Mouse (Mus musculus): ENCODE data around the gene Gm28048. TPM values are rescaled to one million over a fixed set of nuclear protein-coding genes. Genes with fewer than 3 reads are reported as not detected.

The Gm28048 gene
- polyA plus RNA-seq, 1 experiment from 2014 or later: 9.8 TPM

DNA sequence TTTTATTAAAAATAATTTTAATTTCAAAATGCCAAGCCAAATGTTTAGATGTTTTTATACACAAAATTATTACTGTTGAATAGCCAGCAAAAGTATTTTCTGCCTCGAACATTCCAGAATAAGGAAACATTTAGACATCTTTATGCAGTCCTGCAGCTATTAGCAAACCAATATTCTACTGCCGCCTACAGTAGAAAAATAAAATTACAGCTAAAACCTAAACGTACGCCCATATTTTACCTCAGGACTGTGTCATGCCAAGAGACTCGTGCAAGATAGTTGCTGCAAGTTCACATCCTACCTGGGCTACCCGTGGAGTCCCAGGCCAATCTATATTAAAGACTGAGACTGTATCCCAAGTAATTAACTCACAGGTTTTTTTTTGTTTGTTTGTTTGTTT lies 12.4 kb downstream of the Gm28048 start:
- Histone ChIP-seq H3K27ac (no peak overlapping the region), H3K9me3 (peaks cover 3% of the 10 kb centered on the region; the same call in 1 of the 2 replicates), H3K4me3 (no peak overlapping the region), H3K4me1 (peaks cover 5% of the 10 kb centered on the region; the same call in 1 of the 2 replicates), H3K27me3 (no peaks in the 10 kb centered on the region), H3K4me2 (no peak overlapping the region), H3K9ac (no peak overlapping the region), H3K36me3 (peaks cover 44% of the 10 kb centered on the region)
- 55% methylated on average over 6 of the region's 6 CpGs for WGBS
- ATAC-seq (ENCODE audit: insufficient number of reproducible peaks, low FRiP score, low TSS enrichment, low read depth): no peak

DNA sequence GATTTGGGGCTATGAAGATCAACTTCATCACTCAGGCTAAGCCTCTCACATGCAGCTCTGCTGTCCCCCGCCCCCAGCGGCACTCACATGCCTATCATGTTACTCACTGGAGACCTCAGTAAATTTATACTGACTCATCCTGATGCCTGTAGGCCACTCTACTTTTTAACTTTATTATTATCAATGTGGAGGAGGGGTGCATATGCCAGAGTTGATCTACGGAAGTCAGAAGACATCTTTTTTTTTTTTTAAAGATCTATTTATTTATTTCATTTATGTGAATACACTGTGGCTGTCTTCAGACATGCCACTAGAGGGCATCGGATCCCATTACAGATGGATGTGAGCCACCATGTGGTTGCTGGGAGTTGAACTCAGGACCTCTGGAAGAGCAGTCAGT lies 16.4 kb downstream of the Gm28048 start:
- H3K27me3 ChIP-seq: no peaks in the 10 kb centered on the region
- H3K9me3 ChIP-seq: no peaks in the 10 kb centered on the region
- ATAC-seq (ENCODE audit: insufficient number of reproducible peaks, low FRiP score, low TSS enrichment, low read depth): no peak
- H3K4me1 ChIP-seq: no peaks in the 10 kb centered on the region
- peaks cover 19% of the 10 kb centered on the region; the same call in 1 of the 2 replicates for H3K36me3 ChIP-seq
- H3K27ac ChIP-seq: no peak overlapping the region
- no peak overlapping the region for H3K9ac ChIP-seq
- no peak overlapping the region for H3K4me3 ChIP-seq
- WGBS: 74% methylated on average over 4 of the region's 4 CpGs
- H3K4me2 ChIP-seq: no peak overlapping the region

DNA sequence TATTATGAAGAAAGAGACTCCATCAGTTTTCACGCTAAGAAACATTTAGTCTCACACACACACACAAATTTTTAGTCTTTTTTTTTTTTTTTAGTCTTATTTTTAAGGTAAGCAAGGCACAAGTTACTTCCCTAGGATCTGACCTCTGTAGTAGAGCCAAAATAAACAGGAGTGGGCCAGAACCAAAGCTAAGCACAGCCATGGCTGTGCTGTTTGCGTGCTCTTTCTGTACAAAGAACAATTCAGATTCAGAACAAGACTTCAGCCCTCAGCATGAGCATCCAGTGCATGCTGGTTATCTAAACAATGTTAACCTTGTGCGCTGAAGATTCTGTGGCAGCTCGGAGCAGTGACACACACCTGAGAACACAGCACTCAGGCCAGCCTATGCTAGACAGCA lies 17.5 kb downstream of the Gm28048 start:
- Histone ChIP-seq H3K36me3 (peaks cover 16% of the 10 kb centered on the region; the same call in 1 of the 2 replicates), H3K4me3 (no peak overlapping the region), H3K27me3 (no peaks in the 10 kb centered on the region), H3K9ac (no peak overlapping the region), H3K4me1 (no peaks in the 10 kb centered on the region), H3K4me2 (no peak overlapping the region), H3K9me3 (no peaks in the 10 kb centered on the region), H3K27ac (no peak overlapping the region)
- 78% methylated on average over 4 of the region's 4 CpGs for whole genome bisulfite sequencing
- ATAC-seq (ENCODE audit: insufficient number of reproducible peaks, low FRiP score, low TSS enrichment, low read depth): no peak

DNA sequence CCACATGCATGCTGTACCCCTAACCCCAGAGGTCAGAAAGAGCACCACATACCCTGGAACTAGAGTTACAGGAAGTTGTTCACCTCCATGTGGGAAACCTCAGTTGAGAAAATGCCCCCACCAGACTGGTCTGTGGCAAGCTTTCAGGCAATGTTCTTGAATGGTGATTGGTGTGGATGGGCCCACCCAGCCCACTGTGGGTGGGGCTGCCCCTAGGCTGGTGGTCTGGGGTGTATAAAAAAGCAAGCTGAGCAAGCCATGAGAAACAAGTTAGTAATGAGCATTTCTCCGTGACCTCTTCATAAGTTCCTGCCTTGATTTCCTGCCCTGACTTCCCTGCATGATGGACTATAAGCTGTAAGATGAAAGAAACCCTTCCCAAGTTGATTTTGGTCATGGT lies 19.8 kb downstream of the Gm28048 start:
- no peak for ATAC-seq (ENCODE audit: insufficient number of reproducible peaks, low FRiP score, low TSS enrichment, low read depth)
- no peaks in the 10 kb centered on the region for H3K27me3 ChIP-seq
- H3K36me3 ChIP-seq: peaks cover 13% of the 10 kb centered on the region; the same call in 1 of the 2 replicates
- no peak overlapping the region for H3K9ac ChIP-seq
- no peaks in the 10 kb centered on the region for H3K4me1 ChIP-seq
- no peaks in the 10 kb centered on the region for H3K9me3 ChIP-seq
- no peak overlapping the region for H3K4me2 ChIP-seq
- WGBS: 76% methylated on average over 1 of the region's 1 CpGs
- H3K27ac ChIP-seq: no peak overlapping the region
- H3K4me3 ChIP-seq: no peak overlapping the region

DNA sequence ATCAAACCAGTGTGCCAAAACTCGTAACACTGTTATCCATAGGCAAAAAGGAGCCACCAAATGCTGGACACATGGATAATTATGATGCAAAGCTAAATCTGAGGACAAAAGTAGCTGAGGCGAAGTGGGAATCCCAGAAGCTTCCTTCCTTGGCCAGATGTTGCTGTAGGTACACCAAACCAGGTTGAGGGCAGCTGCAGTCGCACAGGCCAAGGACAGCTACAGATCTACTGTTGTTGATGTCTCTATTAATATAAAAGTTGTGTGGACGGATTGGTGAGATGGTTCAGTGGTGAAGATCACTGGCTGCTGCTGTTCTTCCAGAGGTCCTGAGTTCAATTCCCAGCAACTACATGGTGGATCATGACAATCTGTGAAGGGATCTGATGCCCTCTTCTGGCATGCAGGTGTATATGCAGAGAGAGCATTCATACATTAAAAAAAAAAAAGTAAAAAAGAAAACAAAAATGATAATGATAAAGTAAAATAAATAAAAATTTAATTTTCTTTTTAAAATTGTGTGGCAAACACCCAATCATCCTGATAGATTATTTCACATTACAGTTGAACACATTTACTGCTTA lies 24.0 kb downstream of the Gm28048 start:
- Histone ChIP-seq H3K27me3 (no peaks in the 10 kb centered on the region), H3K27ac (no peak overlapping the region), H3K4me3 (no peak overlapping the region), H3K4me2 (no peak overlapping the region), H3K4me1 (no peaks in the 10 kb centered on the region), H3K36me3 (0 out of 2 replicates have a peak, but pooled peaks cover 7% of the 10 kb centered on the region), H3K9me3 (no peaks in the 10 kb centered on the region), H3K9ac (no peak overlapping the region)
- WGBS: 89% methylated on average over 4 of the region's 4 CpGs
- no peak for ATAC-seq (ENCODE audit: insufficient number of reproducible peaks, low FRiP score, low TSS enrichment, low read depth)

DNA sequence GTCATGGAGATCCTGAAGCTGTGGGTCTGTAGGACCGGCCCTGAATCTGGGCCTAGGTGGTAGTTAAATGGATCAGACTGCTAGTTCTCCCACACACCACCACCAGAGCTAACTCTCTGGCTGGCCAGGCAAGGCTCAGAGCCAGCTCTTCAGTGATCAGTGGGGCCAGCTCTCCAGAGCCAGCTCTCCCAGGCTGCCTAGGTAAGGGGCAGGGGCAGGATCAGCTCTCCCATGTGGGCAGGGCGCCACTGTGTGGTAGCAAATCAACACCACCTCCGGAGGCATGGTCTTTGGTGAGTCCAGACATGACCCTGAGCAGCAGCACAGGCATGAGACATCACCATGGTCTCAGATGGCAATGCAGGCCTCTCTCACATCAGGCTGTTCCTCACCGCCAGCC lies 25.1 kb downstream of the Gm28048 start:
- 76% methylated on average over 4 of the region's 4 CpGs for WGBS
- no peaks in the 10 kb centered on the region for H3K4me1 ChIP-seq
- no peak overlapping the region for H3K4me2 ChIP-seq
- H3K27ac ChIP-seq: no peak overlapping the region
- no peaks in the 10 kb centered on the region for H3K9me3 ChIP-seq
- H3K36me3 ChIP-seq: 0 out of 2 replicates have a peak, but pooled peaks cover 7% of the 10 kb centered on the region
- no peak overlapping the region for H3K4me3 ChIP-seq
- ATAC-seq (ENCODE audit: insufficient number of reproducible peaks, low FRiP score, low TSS enrichment, low read depth): no peak
- no peak overlapping the region for H3K9ac ChIP-seq
- H3K27me3 ChIP-seq: no peaks in the 10 kb centered on the region

DNA sequence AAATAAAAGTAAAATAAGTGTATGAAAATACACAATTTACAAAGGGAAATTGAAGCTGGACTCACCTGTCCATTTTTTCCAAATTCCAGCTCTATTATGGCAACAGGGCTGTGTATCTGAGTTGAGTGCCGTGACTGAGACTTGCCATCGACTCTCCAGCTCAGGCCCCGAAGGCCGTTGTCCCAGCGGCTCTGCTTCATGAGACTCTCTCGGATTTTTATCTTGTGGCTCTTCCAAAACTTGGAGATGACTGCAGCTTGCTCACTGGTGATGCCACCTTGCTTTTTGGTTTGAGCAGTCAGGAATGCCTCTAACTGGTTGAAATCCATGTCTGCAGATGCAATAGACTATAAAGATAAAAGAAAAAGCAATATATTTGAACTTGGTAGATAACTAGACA lies 25.5 kb downstream of the Gm28048 start:
- Histone ChIP-seq H3K27ac (no peak overlapping the region), H3K27me3 (no peaks in the 10 kb centered on the region), H3K4me3 (no peak overlapping the region), H3K9me3 (no peaks in the 10 kb centered on the region), H3K9ac (no peak overlapping the region), H3K4me2 (no peak overlapping the region), H3K36me3 (0 out of 2 replicates have a peak, but pooled peaks cover 7% of the 10 kb centered on the region), H3K4me1 (no peaks in the 10 kb centered on the region)
- no peak for ATAC-seq (ENCODE audit: insufficient number of reproducible peaks, low FRiP score, low TSS enrichment, low read depth)
- WGBS: 94% methylated on average over 6 of the region's 6 CpGs

DNA sequence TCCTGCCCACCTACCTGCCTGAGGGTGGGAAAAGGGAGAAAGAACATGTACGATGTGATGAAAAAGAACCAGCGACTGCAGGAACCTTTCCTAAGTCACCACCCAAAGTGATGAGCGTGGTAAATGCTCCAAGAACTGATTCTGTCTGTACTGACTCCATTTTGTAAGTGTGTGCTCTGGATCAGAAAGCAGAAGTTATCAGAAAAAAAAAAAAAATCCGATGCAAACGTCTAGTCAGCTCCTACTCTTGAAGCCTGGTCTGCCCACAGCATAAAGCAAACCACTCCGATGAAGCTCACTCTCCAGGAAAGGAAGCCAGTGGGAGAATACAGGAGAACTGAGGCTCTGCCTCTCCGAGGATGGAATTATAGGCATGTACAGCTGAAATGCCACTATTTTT lies 29.2 kb downstream of the Gm28048 start:
- WGBS: 88% methylated on average over 7 of the region's 7 CpGs
- no peak overlapping the region for H3K27ac ChIP-seq
- 0 out of 2 replicates have a peak, but pooled peaks cover 7% of the 10 kb centered on the region for H3K36me3 ChIP-seq

DNA sequence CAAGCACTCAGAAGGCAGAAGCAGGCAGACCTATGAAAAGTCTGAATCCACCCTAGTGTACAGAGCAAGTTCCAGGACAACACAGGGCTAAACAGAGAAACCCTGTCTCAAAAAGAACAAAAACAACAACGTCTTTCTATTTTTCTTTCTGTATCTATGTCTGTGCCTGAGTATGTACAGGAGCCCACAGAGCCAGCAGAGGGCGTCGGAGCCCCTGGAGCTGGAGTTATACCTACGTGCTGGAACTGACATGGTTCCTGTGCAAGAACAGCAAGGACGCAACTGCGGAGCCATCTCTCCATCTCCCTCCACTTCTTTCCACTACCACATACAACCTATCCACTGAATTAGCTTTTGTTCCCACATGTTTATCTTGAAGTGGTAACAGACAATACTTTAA lies 31.8 kb downstream of the Gm28048 start:
- Histone ChIP-seq H3K27me3 (no peaks in the 10 kb centered on the region), H3K9ac (no peak overlapping the region), H3K4me3 (no peak overlapping the region), H3K9me3 (no peaks in the 10 kb centered on the region), H3K27ac (no peak overlapping the region), H3K36me3 (0 out of 2 replicates have a peak, but pooled peaks cover 4% of the 10 kb centered on the region), H3K4me2 (no peak overlapping the region), H3K4me1 (no peaks in the 10 kb centered on the region)
- ATAC-seq (ENCODE audit: insufficient number of reproducible peaks, low FRiP score, low TSS enrichment, low read depth): no peak
- 93% methylated on average over 6 of the region's 6 CpGs for WGBS

More for the DNA sequence above, 29.2 kb downstream of the Gm28048 start:
- Histone ChIP-seq H3K4me3 (no peak overlapping the region), H3K27me3 (no peaks in the 10 kb centered on the region), H3K4me2 (no peak overlapping the region), H3K4me1 (no peaks in the 10 kb centered on the region), H3K9ac (no peak overlapping the region), H3K9me3 (no peaks in the 10 kb centered on the region)
- ATAC-seq (ENCODE audit: insufficient number of reproducible peaks, low FRiP score, low TSS enrichment, low read depth): no peak

DNA sequence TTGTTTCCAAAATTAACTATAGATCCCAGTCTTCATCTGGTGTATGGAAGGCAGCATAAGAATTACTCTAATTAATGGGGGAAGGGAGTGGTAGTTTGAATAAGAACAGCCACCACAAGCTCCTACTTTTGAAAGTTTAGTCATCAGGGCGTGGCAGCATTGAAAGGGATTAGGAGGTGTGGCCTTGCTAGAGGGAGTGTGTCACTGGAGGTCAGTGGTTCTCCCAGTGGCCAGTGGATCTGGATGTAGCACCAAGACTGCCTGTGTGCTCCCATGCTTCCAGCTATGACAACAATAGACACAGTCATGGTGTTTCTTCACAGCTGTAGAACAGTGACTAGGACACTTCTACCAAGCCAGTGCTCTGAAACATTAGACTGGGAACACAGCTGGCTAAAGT lies 32.8 kb downstream of the Gm28048 start:
- no peak overlapping the region for H3K4me3 ChIP-seq
- no peak for ATAC-seq (ENCODE audit: insufficient number of reproducible peaks, low FRiP score, low TSS enrichment, low read depth)
- 85% methylated on average over 1 of the region's 1 CpGs for WGBS

DNA sequence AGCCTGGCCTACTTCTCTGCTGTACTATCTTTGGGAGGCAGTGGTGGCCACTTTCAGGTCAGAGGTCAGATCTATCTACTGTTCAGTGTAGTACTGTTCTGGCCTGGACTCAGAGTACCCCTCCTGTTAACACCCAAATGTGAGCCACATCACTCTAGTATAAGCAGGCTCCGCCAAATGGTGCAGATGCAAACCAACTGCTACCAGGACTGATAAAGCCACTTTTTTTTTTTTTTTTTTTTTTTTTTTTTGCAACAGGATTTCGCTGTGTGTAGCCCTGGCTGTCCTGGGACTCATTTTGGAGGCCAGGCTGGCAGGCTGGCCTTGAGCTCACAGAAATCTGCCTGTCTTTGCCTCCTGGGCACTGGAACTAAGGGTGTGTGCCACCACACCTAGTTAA lies 42.9 kb downstream of the Gm28048 start:
- Histone ChIP-seq H3K4me2 (no peak overlapping the region), H3K4me1 (no peaks in the 10 kb centered on the region), H3K27me3 (no peaks in the 10 kb centered on the region), H3K36me3 (no peaks in the 10 kb centered on the region), H3K27ac (no peak overlapping the region), H3K9me3 (no peaks in the 10 kb centered on the region), H3K4me3 (no peak overlapping the region), H3K9ac (no peak overlapping the region)
- 94% methylated on average over 2 of the region's 2 CpGs for WGBS
- ATAC-seq (ENCODE audit: insufficient number of reproducible peaks, low FRiP score, low TSS enrichment, low read depth): no peak

More for the DNA sequence above, 32.8 kb downstream of the Gm28048 start:
- H3K27me3 ChIP-seq: no peaks in the 10 kb centered on the region
- no peaks in the 10 kb centered on the region for H3K9me3 ChIP-seq
- no peak overlapping the region for H3K9ac ChIP-seq
- no peaks in the 10 kb centered on the region for H3K36me3 ChIP-seq
- no peaks in the 10 kb centered on the region for H3K4me1 ChIP-seq
- H3K27ac ChIP-seq: no peak overlapping the region
- no peak overlapping the region for H3K4me2 ChIP-seq

DNA sequence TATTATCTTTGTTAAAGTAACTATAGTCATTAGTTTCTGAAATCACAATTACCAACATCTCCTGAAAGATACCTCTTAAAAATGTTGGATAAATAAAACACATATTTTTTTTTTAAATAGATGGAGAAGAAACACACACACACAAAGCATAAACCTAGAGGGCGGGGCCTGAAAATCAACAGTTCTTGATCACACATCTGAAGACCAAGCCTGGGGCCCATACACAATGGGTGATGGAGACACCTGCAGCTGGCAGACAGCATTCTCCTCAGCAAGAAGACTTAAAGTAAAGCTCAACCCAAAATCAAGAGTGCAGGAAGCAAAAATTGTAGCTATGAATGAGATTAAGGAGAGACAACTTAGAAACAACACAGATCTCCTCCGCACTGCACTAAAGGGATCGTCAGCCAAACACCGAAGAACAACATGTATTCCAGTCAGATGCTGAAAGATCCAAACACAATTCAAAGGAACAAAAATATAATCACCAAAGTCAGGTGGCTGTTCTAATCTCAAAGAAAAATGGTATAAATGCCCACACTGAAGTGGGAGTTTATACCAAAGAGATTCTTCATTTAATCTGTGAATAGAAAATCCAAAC lies 44.1 kb downstream of the Gm28048 start:
- Histone ChIP-seq H3K9ac (no peak overlapping the region), H3K4me2 (no peak overlapping the region), H3K27ac (no peak overlapping the region), H3K9me3 (no peaks in the 10 kb centered on the region), H3K4me3 (no peak overlapping the region), H3K36me3 (no peaks in the 10 kb centered on the region), H3K27me3 (no peaks in the 10 kb centered on the region), H3K4me1 (no peaks in the 10 kb centered on the region)
- ATAC-seq (ENCODE audit: insufficient number of reproducible peaks, low FRiP score, low TSS enrichment, low read depth): no peak
- WGBS: 94% methylated on average over 4 of the region's 4 CpGs

Measured in limb, embryonic 15.5 days (tissue).